Mouse (Mus musculus): ENCODE measurements around the gene Syde1. TPM values are rescaled to one million over a fixed set of nuclear protein-coding genes. Genes with fewer than 3 reads are reported as not detected.

Syde1 gene
- polyA plus RNA-seq, 1 experiment from 2014 or later, result 18.0 TPM

GRCm38 (mm10) chr10:78594157-78594556 is 2.4 kb upstream of the Syde1 start:
- Histone ChIP-seq H3K36me3 (ENCODE audit: control insufficient read depth, insufficient read depth, low read length) (peaks cover 8% of the 10 kb centered on the region), H3K27ac (ENCODE audit: low read depth, low read length) (no peak overlapping the region), H3K27me3 (ENCODE audit: control insufficient read depth, insufficient read depth, low read length) (no peaks in the 10 kb centered on the region), H3K9ac (ENCODE audit: low read depth, low read length) (no peak overlapping the region), H3K4me1 (ENCODE audit: control insufficient read depth, insufficient read depth, low read length) (0 out of 2 replicates have a peak, but pooled peaks cover 4% of the 10 kb centered on the region), H3K4me2 (replicated peaks; ENCODE audit: low read depth, low read length) (no peak overlapping the region), H3K9me3 (ENCODE audit: control insufficient read depth, low read length) (no peaks in the 10 kb centered on the region), H3K4me3 (ENCODE audit: low read length) (no peak overlapping the region)
- ATAC-seq (ENCODE audit: low FRiP score, low TSS enrichment), result no peak
- WGBS, result 83% methylated on average over 6 of the region's 6 CpGs

GRCm38 (mm10) chr10:78593736-78594135 is 2.0 kb upstream of the Syde1 start:
- 85% methylated on average over 5 of the region's 5 CpGs for WGBS
- no peak overlapping the region for H3K27ac ChIP-seq (ENCODE audit: low read depth, low read length)
- H3K9me3 ChIP-seq (ENCODE audit: control insufficient read depth, low read length), result no peaks in the 10 kb centered on the region
- ATAC-seq (ENCODE audit: low FRiP score, low TSS enrichment), result no peak
- 0 out of 2 replicates have a peak, but pooled peaks cover 4% of the 10 kb centered on the region for H3K4me1 ChIP-seq (ENCODE audit: control insufficient read depth, insufficient read depth, low read length)
- H3K4me2 ChIP-seq (replicated peaks; ENCODE audit: low read depth, low read length), result no peak overlapping the region
- peaks cover 12% of the 10 kb centered on the region for H3K36me3 ChIP-seq (ENCODE audit: control insufficient read depth, insufficient read depth, low read length)
- no peaks in the 10 kb centered on the region for H3K27me3 ChIP-seq (ENCODE audit: control insufficient read depth, insufficient read depth, low read length)
- no peak overlapping the region for H3K9ac ChIP-seq (ENCODE audit: low read depth, low read length)
- no peak overlapping the region for H3K4me3 ChIP-seq (ENCODE audit: low read length)

GRCm38 (mm10) chr10:78592856-78593379 is 1.2 kb upstream of the Syde1 start:
- H3K4me1 ChIP-seq (ENCODE audit: control insufficient read depth, insufficient read depth, low read length), result 0 out of 2 replicates have a peak, but pooled peaks cover 4% of the 10 kb centered on the region
- no peak overlapping the region for H3K9ac ChIP-seq (ENCODE audit: low read depth, low read length)
- H3K4me3 ChIP-seq (ENCODE audit: low read length), result no peak overlapping the region
- no peak overlapping the region for H3K4me2 ChIP-seq (replicated peaks; ENCODE audit: low read depth, low read length)
- H3K9me3 ChIP-seq (ENCODE audit: control insufficient read depth, low read length), result no peaks in the 10 kb centered on the region
- H3K27ac ChIP-seq (ENCODE audit: low read depth, low read length), result no peak overlapping the region
- no peak for ATAC-seq (ENCODE audit: low FRiP score, low TSS enrichment)
- H3K36me3 ChIP-seq (ENCODE audit: control insufficient read depth, insufficient read depth, low read length), result peaks cover 19% of the 10 kb centered on the region
- 88% methylated on average over 4 of the region's 4 CpGs for WGBS
- no peaks in the 10 kb centered on the region for H3K27me3 ChIP-seq (ENCODE audit: control insufficient read depth, insufficient read depth, low read length)

- WGBS, result 35% methylated on average over 9 of the region's 9 CpGs
- Histone ChIP-seq H3K4me2 (replicated peaks; ENCODE audit: low read depth, low read length) (peak overlapping the region; percentile 75), H3K27me3 (ENCODE audit: control insufficient read depth, insufficient read depth, low read length) (no peaks in the 10 kb centered on the region), H3K36me3 (ENCODE audit: control insufficient read depth, insufficient read depth, low read length) (peaks cover 39% of the 10 kb centered on the region), H3K27ac (ENCODE audit: low read depth, low read length) (peak overlapping the region; percentile 80; the same call in 1 of the 2 replicates), H3K9ac (ENCODE audit: low read depth, low read length) (peak overlapping the region; percentile 79), H3K4me1 (ENCODE audit: control insufficient read depth, insufficient read depth, low read length) (0 out of 2 replicates have a peak, but pooled peaks cover 4% of the 10 kb centered on the region), H3K4me3 (ENCODE audit: low read length) (peak overlapping the region; percentile 78), H3K9me3 (ENCODE audit: control insufficient read depth, low read length) (no peaks in the 10 kb centered on the region)
- no peak for ATAC-seq (ENCODE audit: low FRiP score, low TSS enrichment)
Observed at GRCm38 (mm10) chr10:78590744-78591143, 1.0 kb downstream of the Syde1 start.

GRCm38 (mm10) chr10:78589901-78590300 is 1.9 kb downstream of the Syde1 start:
- H3K9ac ChIP-seq (ENCODE audit: low read depth, low read length), result peak overlapping the region; percentile 13; the same call in 1 of the 2 replicates
- H3K4me3 ChIP-seq (ENCODE audit: low read length), result no peak overlapping the region
- WGBS, result 89% methylated on average over 8 of the region's 8 CpGs
- H3K36me3 ChIP-seq (ENCODE audit: control insufficient read depth, insufficient read depth, low read length), result peaks cover 48% of the 10 kb centered on the region
- no peaks in the 10 kb centered on the region for H3K9me3 ChIP-seq (ENCODE audit: control insufficient read depth, low read length)
- no peak for ATAC-seq (ENCODE audit: low FRiP score, low TSS enrichment)
- peak overlapping the region; percentile 75; the same call in 1 of the 2 replicates for H3K4me2 ChIP-seq (replicated peaks; ENCODE audit: low read depth, low read length)
- H3K27ac ChIP-seq (ENCODE audit: low read depth, low read length), result no peak overlapping the region
- H3K27me3 ChIP-seq (ENCODE audit: control insufficient read depth, insufficient read depth, low read length), result no peaks in the 10 kb centered on the region
- H3K4me1 ChIP-seq (ENCODE audit: control insufficient read depth, insufficient read depth, low read length), result 0 out of 2 replicates have a peak, but pooled peaks cover 4% of the 10 kb centered on the region

GRCm38 (mm10) chr10:78589291-78589690 is 2.5 kb downstream of the Syde1 start:
- 0 out of 2 replicates have a peak, but pooled peaks cover 4% of the 10 kb centered on the region for H3K4me1 ChIP-seq (ENCODE audit: control insufficient read depth, insufficient read depth, low read length)
- no peak overlapping the region for H3K9ac ChIP-seq (ENCODE audit: low read depth, low read length)
- H3K4me2 ChIP-seq (replicated peaks; ENCODE audit: low read depth, low read length), result no peak overlapping the region
- H3K9me3 ChIP-seq (ENCODE audit: control insufficient read depth, low read length), result no peaks in the 10 kb centered on the region
- peaks cover 54% of the 10 kb centered on the region for H3K36me3 ChIP-seq (ENCODE audit: control insufficient read depth, insufficient read depth, low read length)
- no peak for ATAC-seq (ENCODE audit: low FRiP score, low TSS enrichment)
- no peaks in the 10 kb centered on the region for H3K27me3 ChIP-seq (ENCODE audit: control insufficient read depth, insufficient read depth, low read length)
- WGBS, result 96% methylated on average over 18 of the region's 18 CpGs
- H3K27ac ChIP-seq (ENCODE audit: low read depth, low read length), result no peak overlapping the region
- H3K4me3 ChIP-seq (ENCODE audit: low read length), result no peak overlapping the region

GRCm38 (mm10) chr10:78586026-78586425 is 5.7 kb downstream of the Syde1 start:
- Histone ChIP-seq H3K4me2 (replicated peaks; ENCODE audit: low read depth, low read length) (no peak overlapping the region), H3K27ac (ENCODE audit: low read depth, low read length) (no peak overlapping the region), H3K9me3 (ENCODE audit: control insufficient read depth, low read length) (no peaks in the 10 kb centered on the region), H3K4me3 (ENCODE audit: low read length) (no peak overlapping the region), H3K36me3 (ENCODE audit: control insufficient read depth, insufficient read depth, low read length) (peaks cover 67% of the 10 kb centered on the region), H3K4me1 (ENCODE audit: control insufficient read depth, insufficient read depth, low read length) (0 out of 2 replicates have a peak, but pooled peaks cover 4% of the 10 kb centered on the region), H3K27me3 (ENCODE audit: control insufficient read depth, insufficient read depth, low read length) (no peaks in the 10 kb centered on the region), H3K9ac (ENCODE audit: low read depth, low read length) (no peak overlapping the region)
- no peak for ATAC-seq (ENCODE audit: low FRiP score, low TSS enrichment)
- 95% methylated on average over 13 of the region's 13 CpGs for whole genome bisulfite sequencing

- peaks cover 67% of the 10 kb centered on the region for H3K36me3 ChIP-seq (ENCODE audit: control insufficient read depth, insufficient read depth, low read length)
- 88% methylated on average over 22 of the region's 22 CpGs for WGBS
Observed at GRCm38 (mm10) chr10:78585606-78586005, 6.2 kb downstream of the Syde1 start.

GRCm38 (mm10) chr10:78584996-78585395 is 6.8 kb downstream of the Syde1 start:
- Histone ChIP-seq H3K4me3 (ENCODE audit: low read length) (no peak overlapping the region), H3K27me3 (ENCODE audit: control insufficient read depth, insufficient read depth, low read length) (no peaks in the 10 kb centered on the region), H3K9me3 (ENCODE audit: control insufficient read depth, low read length) (no peaks in the 10 kb centered on the region), H3K4me2 (replicated peaks; ENCODE audit: low read depth, low read length) (no peak overlapping the region), H3K27ac (ENCODE audit: low read depth, low read length) (no peak overlapping the region), H3K9ac (ENCODE audit: low read depth, low read length) (no peak overlapping the region), H3K36me3 (ENCODE audit: control insufficient read depth, insufficient read depth, low read length) (peaks cover 69% of the 10 kb centered on the region), H3K4me1 (ENCODE audit: control insufficient read depth, insufficient read depth, low read length) (0 out of 2 replicates have a peak, but pooled peaks cover 1% of the 10 kb centered on the region)
- no peak for ATAC-seq (ENCODE audit: low FRiP score, low TSS enrichment)
- WGBS, result 75% methylated on average over 1 of the region's 1 CpGs

More at GRCm38 (mm10) chr10:78585606-78586005, 6.2 kb downstream of the Syde1 start:
- no peak overlapping the region for H3K4me3 ChIP-seq (ENCODE audit: low read length)
- no peaks in the 10 kb centered on the region for H3K27me3 ChIP-seq (ENCODE audit: control insufficient read depth, insufficient read depth, low read length)
- no peak overlapping the region for H3K4me2 ChIP-seq (replicated peaks; ENCODE audit: low read depth, low read length)
- no peaks in the 10 kb centered on the region for H3K9me3 ChIP-seq (ENCODE audit: control insufficient read depth, low read length)
- no peak overlapping the region for H3K27ac ChIP-seq (ENCODE audit: low read depth, low read length)
- ATAC-seq (ENCODE audit: low FRiP score, low TSS enrichment), result no peak
- 0 out of 2 replicates have a peak, but pooled peaks cover 4% of the 10 kb centered on the region for H3K4me1 ChIP-seq (ENCODE audit: control insufficient read depth, insufficient read depth, low read length)
- H3K9ac ChIP-seq (ENCODE audit: low read depth, low read length), result no peak overlapping the region
